Mouse (Mus musculus): Measurements from ENCODE around the gene Cyp4a14. TPM values are rescaled to one million over a fixed set of nuclear protein-coding genes. Genes with fewer than 3 reads are reported as not detected.
"Not testable (repeated sequence)": the region's sequence is repeated elsewhere in the genome, so short reads cannot be mapped to it uniquely, and the experiment has no call there.

The Cyp4a14 gene
- polyA plus RNA-seq (2016; fragmentation: Nextera tagmentation; extraction: Ambion mirVana) = not detected in 2 replicates

DNA sequence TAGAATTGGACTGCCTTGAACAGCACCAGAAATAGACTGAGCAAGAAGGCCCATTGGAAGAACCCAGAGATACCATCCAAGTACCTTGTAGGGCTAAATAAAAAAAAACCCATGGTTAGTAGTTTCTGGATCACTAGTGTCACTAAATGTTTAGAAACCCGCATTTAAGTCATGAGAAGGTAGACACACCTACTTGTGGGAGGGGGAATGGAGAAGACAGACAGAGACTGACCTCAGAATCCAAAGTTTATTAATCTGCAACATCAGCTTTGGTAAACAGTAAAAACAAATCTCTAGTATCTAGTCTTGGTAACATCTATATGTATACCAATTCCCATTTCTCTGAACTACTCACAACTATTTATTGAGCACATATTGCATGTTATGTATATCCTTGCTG is at the start of gene Cyp4a14:
Gene Cyp4a14 (minus strand): TSS at position 142 of the 400 bp plus-strand sequence.
- H3K4me2 ChIP-seq = no peak within 1 kb of the TSS
- no peaks in the 10 kb centered on the region for H3K27me3 ChIP-seq (replicated peaks)
- 61% methylated on average over 1 of the region's 1 CpGs for WGBS (ENCODE audit: insufficient replicate concordance)
- no peak within 1 kb of the TSS for H3K9ac ChIP-seq
- H3K4me1 ChIP-seq = no peaks in the 10 kb centered on the region
- H3K27ac ChIP-seq = no peak within 1 kb of the TSS
- no peaks in the 10 kb centered on the region for H3K36me3 ChIP-seq
- no peaks in the 10 kb centered on the region for H3K9me3 ChIP-seq (replicated peaks)
- ATAC-seq = no peak
- H3K4me3 ChIP-seq = no peak within 1 kb of the TSS

DNA sequence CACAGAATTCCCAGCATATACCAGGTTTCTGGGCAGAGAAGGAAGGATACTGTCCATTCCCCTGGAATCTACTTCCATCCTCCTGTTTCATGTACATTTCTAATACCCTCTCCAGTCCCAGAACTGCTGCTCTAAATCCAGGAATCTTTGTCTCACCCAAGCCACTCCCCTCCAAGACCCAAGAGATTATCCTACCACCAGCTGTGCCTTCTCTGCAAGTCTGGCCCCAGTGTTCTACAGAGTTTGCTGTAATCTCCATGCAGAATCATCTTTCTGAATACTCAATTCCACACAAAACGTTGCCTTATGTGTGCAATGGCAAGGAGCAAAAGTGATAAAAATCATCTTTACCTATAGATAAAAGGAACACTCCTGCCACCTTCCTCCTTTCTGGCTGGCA is 49.2 kb upstream of the Cyp4a14 start:
- no peak for ATAC-seq
- Histone ChIP-seq H3K9ac (no peak overlapping the region), H3K4me1 (no peaks in the 10 kb centered on the region), H3K27ac (no peak overlapping the region), H3K36me3 (no peaks in the 10 kb centered on the region), H3K4me3 (no peak overlapping the region), H3K4me2 (no peak overlapping the region), H3K9me3 (replicated peaks) (no peaks in the 10 kb centered on the region), H3K27me3 (replicated peaks) (no peaks in the 10 kb centered on the region)
- 18% methylated on average over 1 of the region's 1 CpGs for WGBS (ENCODE audit: insufficient replicate concordance)

DNA sequence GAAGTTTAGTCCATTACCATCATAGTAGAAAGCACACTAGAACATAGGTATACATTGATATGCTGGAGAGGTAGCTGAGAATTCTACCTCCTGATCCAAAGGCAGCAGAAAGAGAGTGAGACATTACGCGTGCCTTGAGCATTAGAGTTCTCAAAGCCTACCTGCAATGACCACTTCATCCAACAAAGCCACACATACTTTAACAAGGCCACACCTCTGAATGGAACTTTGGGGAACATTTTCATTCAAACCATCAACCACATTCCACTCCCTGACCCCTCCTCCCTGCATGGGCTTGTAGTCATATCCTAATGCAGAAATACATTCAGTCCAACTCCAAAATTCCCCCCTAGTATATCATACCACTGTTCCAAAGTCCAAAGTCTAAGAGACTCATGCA is 25.8 kb upstream of the Cyp4a14 start:
- no peak overlapping the region for H3K4me2 ChIP-seq
- no peak for ATAC-seq
- H3K36me3 ChIP-seq = no peaks in the 10 kb centered on the region
- no peak overlapping the region for H3K9ac ChIP-seq
- H3K4me1 ChIP-seq = no peaks in the 10 kb centered on the region
- 87% methylated on average over 2 of the region's 2 CpGs for WGBS (ENCODE audit: insufficient replicate concordance)
- H3K27me3 ChIP-seq (replicated peaks) = no peaks in the 10 kb centered on the region
- no peak overlapping the region for H3K27ac ChIP-seq
- H3K9me3 ChIP-seq (replicated peaks) = no peaks in the 10 kb centered on the region
- H3K4me3 ChIP-seq = no peak overlapping the region

DNA sequence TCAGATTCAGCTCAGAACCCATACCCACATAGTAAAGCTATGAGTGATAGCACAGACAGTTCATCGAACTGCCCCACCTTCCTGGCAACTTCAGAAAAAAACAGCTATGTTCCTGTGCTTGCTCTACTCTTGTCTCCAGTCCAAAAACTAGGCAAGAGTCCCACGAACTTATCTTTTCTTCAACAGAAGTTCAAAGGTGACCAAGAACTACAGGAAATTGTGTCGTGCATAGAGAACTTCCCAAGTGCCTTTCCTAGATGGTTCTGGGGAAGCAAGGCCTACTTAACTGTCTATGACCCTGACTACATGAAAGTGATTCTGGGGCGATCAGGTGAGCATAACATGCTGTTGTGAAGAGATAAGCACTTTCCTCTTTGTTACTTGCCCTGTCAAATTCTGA is 23.5 kb upstream of the Cyp4a14 start:
- Histone ChIP-seq H3K36me3 (no peaks in the 10 kb centered on the region), H3K9me3 (replicated peaks) (no peaks in the 10 kb centered on the region), H3K9ac (no peak overlapping the region), H3K27ac (no peak overlapping the region), H3K4me3 (no peak overlapping the region), H3K4me2 (no peak overlapping the region), H3K4me1 (no peaks in the 10 kb centered on the region), H3K27me3 (replicated peaks) (no peaks in the 10 kb centered on the region)
- no peak for ATAC-seq
- 45% methylated on average over 4 of the region's 4 CpGs for WGBS (ENCODE audit: insufficient replicate concordance)

DNA sequence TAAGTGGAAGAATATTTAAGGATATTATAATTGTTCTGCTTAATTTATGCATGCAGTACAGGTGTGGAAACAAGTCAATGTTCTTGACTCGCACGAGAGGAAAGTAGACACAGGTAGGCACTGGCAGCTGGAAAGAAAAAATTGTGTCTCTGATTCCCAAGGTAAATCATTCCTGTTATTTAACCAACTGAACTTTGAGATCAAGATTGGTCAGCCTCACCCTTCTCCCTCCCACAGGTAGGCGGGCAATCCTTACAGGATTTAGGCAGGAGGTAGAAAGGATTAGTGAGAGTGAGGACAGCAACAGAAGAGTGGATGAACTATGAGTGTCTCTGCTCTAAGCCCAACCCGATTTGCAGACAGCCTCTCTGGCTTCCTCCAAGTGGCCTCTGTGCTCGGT is 22.1 kb upstream of the Cyp4a14 start, which contains the start of gene Cyp4a10:
Gene Cyp4a10 (plus strand): TSS at position 265 of the 400 bp plus-strand sequence.
- not testable (repeated sequence) for ATAC-seq; H3K4me2 ChIP-seq; H3K9me3 ChIP-seq (replicated peaks); H3K27me3 ChIP-seq (replicated peaks); H3K36me3 ChIP-seq; H3K27ac ChIP-seq; H3K4me1 ChIP-seq; H3K4me3 ChIP-seq; H3K9ac ChIP-seq
- 66% methylated on average over 5 of the region's 5 CpGs for WGBS (ENCODE audit: insufficient replicate concordance)

DNA sequence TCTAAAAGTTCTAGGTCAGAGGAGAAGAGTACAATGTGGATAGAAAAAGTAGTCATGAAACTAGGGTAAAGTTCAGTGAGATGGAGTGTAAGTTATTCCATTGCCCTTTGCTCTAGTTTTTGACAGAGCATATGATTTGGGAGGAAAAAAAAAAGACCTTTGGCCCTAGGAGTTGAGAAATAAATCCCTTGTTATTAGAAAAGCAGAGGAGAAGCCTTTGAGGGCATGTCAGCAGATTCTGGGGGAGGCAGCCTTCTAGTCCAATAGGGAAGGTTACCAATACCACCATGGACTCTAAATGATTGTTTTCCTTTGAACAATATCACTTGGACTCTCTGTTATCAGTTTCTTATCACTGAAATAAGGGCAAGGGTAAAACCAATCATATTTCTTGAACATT is 18.0 kb upstream of the Cyp4a14 start:
- H3K9ac ChIP-seq; H3K27ac ChIP-seq; ATAC-seq; H3K4me2 ChIP-seq; H3K4me1 ChIP-seq; H3K27me3 ChIP-seq (replicated peaks); H3K36me3 ChIP-seq; H3K4me3 ChIP-seq; H3K9me3 ChIP-seq (replicated peaks): not testable (repeated sequence)

DNA sequence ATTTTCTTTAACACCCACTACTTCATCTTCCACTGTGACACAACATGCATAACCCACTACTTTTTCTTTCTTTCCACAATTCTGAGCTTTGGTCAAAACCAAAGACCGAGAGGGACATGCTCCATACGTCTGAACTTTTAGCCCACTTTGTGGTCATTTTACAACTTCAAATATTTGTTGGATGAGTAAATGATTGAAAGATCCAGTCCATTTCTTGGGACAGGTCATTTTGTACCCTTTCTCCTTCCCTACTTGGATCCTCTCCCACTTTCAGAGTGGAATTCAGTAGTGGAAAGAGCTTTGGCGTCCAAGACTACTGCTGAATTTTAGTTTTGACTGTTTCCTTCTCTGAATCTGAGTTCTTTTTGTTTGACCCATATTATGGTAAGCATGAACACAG is 1.5 kb upstream of the Cyp4a14 start:
- no peak for ATAC-seq
- H3K36me3 ChIP-seq = no peaks in the 10 kb centered on the region
- H3K27ac ChIP-seq = no peak overlapping the region
- H3K4me2 ChIP-seq = no peak overlapping the region
- no peak overlapping the region for H3K4me3 ChIP-seq
- H3K9ac ChIP-seq = no peak overlapping the region
- H3K4me1 ChIP-seq = no peaks in the 10 kb centered on the region
- H3K27me3 ChIP-seq (replicated peaks) = no peaks in the 10 kb centered on the region
- WGBS (ENCODE audit: insufficient replicate concordance) = 65% methylated on average over 3 of the region's 3 CpGs
- no peaks in the 10 kb centered on the region for H3K9me3 ChIP-seq (replicated peaks)

DNA sequence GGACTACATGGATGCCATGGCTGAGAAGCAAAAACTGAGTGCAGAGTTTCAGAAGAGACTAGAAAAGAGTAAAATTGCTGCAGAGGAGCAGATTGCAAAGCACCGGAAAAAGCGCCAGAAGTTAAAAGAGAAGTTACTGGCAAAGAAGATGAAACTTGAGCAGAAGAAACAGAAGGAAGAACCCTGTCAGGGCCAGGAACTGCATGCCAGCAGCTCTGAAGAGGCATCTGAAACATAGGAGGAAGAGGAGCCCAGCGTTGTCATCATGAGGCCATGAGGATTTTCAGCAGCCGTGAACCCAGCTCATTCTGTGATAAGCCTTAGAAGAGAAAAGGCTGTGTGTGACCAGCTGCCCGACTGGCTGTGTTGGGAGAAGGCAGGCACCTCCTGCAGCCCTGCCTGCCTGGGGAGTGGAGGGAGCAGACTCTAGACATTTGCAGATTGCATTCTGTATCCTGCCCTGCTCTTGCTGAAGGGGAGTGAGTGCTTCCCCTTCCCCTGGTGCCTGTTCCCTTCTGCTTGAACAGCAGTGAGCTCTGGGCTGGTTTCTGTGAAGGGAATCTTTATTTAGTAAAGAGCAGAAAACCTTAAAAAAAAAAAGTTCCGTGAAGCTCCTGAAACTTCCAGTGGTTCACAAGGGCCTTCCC is 14.8 kb downstream of the Cyp4a14 start:
- ATAC-seq = no peak
- no peaks in the 10 kb centered on the region for H3K36me3 ChIP-seq
- WGBS (ENCODE audit: insufficient replicate concordance) = 49% methylated on average over 6 of the region's 6 CpGs
- no peaks in the 10 kb centered on the region for H3K4me1 ChIP-seq
- H3K27me3 ChIP-seq (replicated peaks) = no peaks in the 10 kb centered on the region
- no peak overlapping the region for H3K27ac ChIP-seq
- H3K4me2 ChIP-seq = no peak overlapping the region
- no peaks in the 10 kb centered on the region for H3K9me3 ChIP-seq (replicated peaks)
- no peak overlapping the region for H3K9ac ChIP-seq
- H3K4me3 ChIP-seq = no peak overlapping the region

DNA sequence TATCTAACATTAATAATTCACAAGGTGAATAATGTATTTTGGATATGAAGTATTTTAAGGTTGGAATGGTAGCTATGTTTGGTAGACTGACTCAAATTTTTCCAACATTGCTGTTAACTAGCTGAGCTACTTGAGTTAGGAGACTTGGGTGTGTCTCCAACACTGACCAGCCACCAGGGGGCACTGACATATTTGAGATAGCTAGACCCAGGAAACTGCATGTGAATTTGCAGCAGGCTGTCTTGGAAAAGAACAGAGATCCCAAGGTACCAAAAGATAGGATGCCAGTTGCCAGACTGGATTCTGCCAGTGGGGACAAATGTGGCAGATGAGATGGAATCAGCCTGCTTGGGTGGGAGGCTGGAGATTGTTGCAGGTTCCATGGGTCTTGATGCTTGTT is 19.9 kb downstream of the Cyp4a14 start:
- ATAC-seq; H3K27me3 ChIP-seq (replicated peaks); H3K4me1 ChIP-seq; H3K9ac ChIP-seq; H3K27ac ChIP-seq; H3K4me3 ChIP-seq; H3K4me2 ChIP-seq; H3K36me3 ChIP-seq; H3K9me3 ChIP-seq (replicated peaks): not testable (repeated sequence)

DNA sequence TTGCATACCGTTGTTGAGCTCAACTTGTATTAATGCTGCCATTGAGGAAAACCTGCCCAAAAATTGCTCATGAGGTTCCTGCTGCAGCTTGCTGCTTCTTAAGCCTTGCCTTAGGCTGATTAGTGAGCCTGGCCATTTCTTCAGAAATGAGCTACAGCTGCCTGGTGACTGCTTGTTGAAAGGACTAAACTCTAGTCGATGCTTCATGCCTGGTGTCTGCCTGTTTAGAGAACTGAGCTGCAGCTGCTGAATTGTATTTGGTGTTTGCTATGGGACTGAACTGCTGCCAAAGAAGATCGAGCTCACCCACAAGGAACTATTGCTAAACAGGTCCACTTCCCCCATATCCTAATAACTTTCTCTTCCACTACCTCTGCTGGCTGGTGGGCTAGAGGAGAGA is 22.4 kb downstream of the Cyp4a14 start:
- not testable (repeated sequence) for H3K9me3 ChIP-seq (replicated peaks); H3K4me1 ChIP-seq; H3K27me3 ChIP-seq (replicated peaks); H3K4me3 ChIP-seq; H3K36me3 ChIP-seq; H3K9ac ChIP-seq; ATAC-seq; H3K27ac ChIP-seq; H3K4me2 ChIP-seq
- WGBS (ENCODE audit: insufficient replicate concordance) = 60% methylated on average over 3 of the region's 3 CpGs

DNA sequence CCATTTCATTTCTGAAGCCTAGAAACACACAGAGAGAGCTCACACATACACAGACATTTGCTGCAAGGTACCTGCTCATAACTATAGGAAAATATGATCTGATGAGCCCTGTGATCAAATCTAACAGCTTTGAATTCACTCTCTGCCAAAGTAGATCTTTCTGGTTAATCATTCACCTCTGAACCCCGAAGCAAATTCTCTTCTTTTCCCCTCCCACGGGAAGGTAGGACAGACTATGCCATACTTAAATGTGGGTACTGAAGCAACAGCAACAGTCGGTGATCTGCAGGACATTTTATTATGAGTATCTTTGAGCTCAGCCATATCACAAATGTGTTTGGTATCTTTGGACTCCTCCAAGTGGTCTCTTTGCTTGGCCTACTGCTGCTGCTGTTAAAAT is 43.6 kb downstream of the Cyp4a14 start, which contains the start of gene Cyp4a30b:
Gene Cyp4a30b (plus strand): TSS at position 301 of the 400 bp plus-strand sequence.
- Histone ChIP-seq H3K36me3 (no peaks in the 10 kb centered on the region), H3K4me2 (no peak within 1 kb of the TSS), H3K9me3 (replicated peaks) (no peaks in the 10 kb centered on the region), H3K27me3 (replicated peaks) (no peaks in the 10 kb centered on the region), H3K9ac (no peak within 1 kb of the TSS), H3K4me3 (no peak within 1 kb of the TSS), H3K27ac (no peak within 1 kb of the TSS), H3K4me1 (no peaks in the 10 kb centered on the region)
- ATAC-seq = no peak
- 60% methylated on average over 3 of the region's 3 CpGs for WGBS (ENCODE audit: insufficient replicate concordance)

DNA sequence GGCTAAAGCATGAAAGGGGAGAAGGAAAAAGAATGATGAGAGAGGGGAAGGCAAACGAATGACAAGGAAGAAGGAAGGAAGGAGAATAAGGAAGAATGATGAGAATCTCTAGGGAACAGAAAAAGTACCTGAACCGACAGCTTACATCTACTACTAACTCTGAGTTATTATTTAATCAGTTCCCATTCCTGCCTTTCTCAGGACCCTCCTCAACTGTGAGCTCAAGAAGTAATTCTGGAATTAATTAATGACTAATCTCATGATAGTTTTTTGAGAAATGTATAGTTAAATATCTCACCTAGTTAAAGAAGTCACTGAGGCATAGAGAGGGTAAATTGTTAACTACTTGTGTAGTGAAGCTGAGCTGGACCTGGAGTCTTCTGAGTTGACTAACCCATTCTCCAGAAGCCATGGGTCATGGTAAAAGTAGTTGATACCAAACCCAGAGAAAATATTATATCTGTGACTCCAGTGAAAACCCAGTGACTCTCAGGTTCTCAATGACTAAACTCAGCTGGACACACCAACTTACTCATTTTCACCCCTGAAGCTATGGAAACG is 45.3 kb downstream of the Cyp4a14 start:
- Histone ChIP-seq H3K9ac (no peak overlapping the region), H3K27ac (no peak overlapping the region), H3K36me3 (no peaks in the 10 kb centered on the region), H3K4me3 (no peak overlapping the region), H3K27me3 (replicated peaks) (no peaks in the 10 kb centered on the region), H3K4me2 (no peak overlapping the region), H3K9me3 (replicated peaks) (no peaks in the 10 kb centered on the region), H3K4me1 (no peaks in the 10 kb centered on the region)
- 49% methylated on average over 3 of the region's 3 CpGs for WGBS (ENCODE audit: insufficient replicate concordance)
- no peak for ATAC-seq

Data from liver, embryonic 12.5 days (tissue).